Mouse (Mus musculus) forebrain, postnatal 0 days (tissue): ENCODE measurements around the gene Gm26965. TPM values are rescaled to one million over a fixed set of nuclear protein-coding genes. Genes with fewer than 3 reads are reported as not detected.
A peak's percentile ranks its signal among the peaks of the same experiment; 100 is the strongest.

Experiments used
- ATAC-seq: fragments of 200-750 bp; cut with Nextera tagmentation; 2 replicates; pipeline ENCODE4 v1.8.0; 2017; ENCODE audit warnings: mild to moderate bottlenecking, moderate library complexity
- DNase-seq: peaks from one replicate; pipeline ENCODE4 v3.0.0-alpha.2; 2015
- H3K27ac ChIP-seq: fragments of 300-500 bp; sonication (generic); 2 replicates; pipeline ENCODE4 v1.5.1; 2014; ENCODE audit warnings: low read depth, mild to moderate bottlenecking, antibody characterized with exemption, low read length, moderate library complexity, mixed read lengths
- H3K27me3 ChIP-seq: fragments of 300-500 bp; sonication (generic); 2 replicates; pipeline ENCODE4 v1.6.1; 2014; ENCODE audit warnings: mild to moderate bottlenecking, low read length, mixed read lengths; ENCODE audit not compliant: insufficient read depth
- H3K36me3 ChIP-seq: fragments of 300-500 bp; sonication (generic); 2 replicates; pipeline ENCODE4 v1.6.1; 2014; ENCODE audit warnings: mild to moderate bottlenecking, moderate library complexity; ENCODE audit not compliant: insufficient read depth
- H3K4me1 ChIP-seq: fragments of 300-500 bp; sonication (generic); 2 replicates; pipeline ENCODE4 v1.6.1; 2014; ENCODE audit warnings: antibody characterized with exemption; ENCODE audit not compliant: insufficient read depth
- H3K4me2 ChIP-seq: fragments of 300-500 bp; sonication (generic); 2 replicates; pipeline ENCODE4 v1.6.1; 2014; ENCODE audit warnings: low read depth, mild to moderate bottlenecking, moderate library complexity
- H3K4me3 ChIP-seq: fragments of 300-500 bp; sonication (generic); 2 replicates; pipeline ENCODE4 v1.5.1; 2014; ENCODE audit warnings: low read depth, low read length, mixed read lengths
- H3K9ac ChIP-seq: fragments of 300-500 bp; sonication (generic); 2 replicates; pipeline ENCODE4 v1.6.1; 2014; ENCODE audit warnings: mild to moderate bottlenecking
- H3K9me3 ChIP-seq: fragments of 300-500 bp; sonication (generic); 2 replicates; pipeline ENCODE4 v1.6.1; 2016; ENCODE audit warnings: low read length
- CTCF ChIP-seq: sonication (generic); IDR thresholded peaks from 2 replicates; pipeline ENCODE4 v1.5.1; 2016; ENCODE audit warnings: antibody characterized with exemption, control low read depth, low read depth
- WGBS: fragments of 180-500 bp; shearing (Covaris S2); extraction: QIAGEN DNeasy Blood & Tissue Kit; methylation state at CpG from one replicate; pipeline ENCODE4 v1.1.7; 2014; 5-methylcytosine and 5-hydroxymethylcytosine counted together
- polyA plus RNA-seq: library from polyadenylated mRNA; unstranded; fragments of >200 nt; fragmentation: Nextera tagmentation; extraction: Ambion mirVana; gene quantifications from 2 replicates; pipeline ENCODE4 v1.2.1, GENCODE M21; 2015
- total RNA-seq: library from RNA; depleted of rRNA; stranded (reverse); fragments of >200 nt; gene quantifications from 2 replicates; pipeline ENCODE4 v1.2.3, GENCODE M21; 2014; rRNA removed

Gene Gm26965
- 0.43 TPM in 1 of 2 replicates, not detected in the other for total RNA-seq
- polyA plus RNA-seq: 0.19 TPM in 1 of 2 replicates, not detected in the other

DNA sequence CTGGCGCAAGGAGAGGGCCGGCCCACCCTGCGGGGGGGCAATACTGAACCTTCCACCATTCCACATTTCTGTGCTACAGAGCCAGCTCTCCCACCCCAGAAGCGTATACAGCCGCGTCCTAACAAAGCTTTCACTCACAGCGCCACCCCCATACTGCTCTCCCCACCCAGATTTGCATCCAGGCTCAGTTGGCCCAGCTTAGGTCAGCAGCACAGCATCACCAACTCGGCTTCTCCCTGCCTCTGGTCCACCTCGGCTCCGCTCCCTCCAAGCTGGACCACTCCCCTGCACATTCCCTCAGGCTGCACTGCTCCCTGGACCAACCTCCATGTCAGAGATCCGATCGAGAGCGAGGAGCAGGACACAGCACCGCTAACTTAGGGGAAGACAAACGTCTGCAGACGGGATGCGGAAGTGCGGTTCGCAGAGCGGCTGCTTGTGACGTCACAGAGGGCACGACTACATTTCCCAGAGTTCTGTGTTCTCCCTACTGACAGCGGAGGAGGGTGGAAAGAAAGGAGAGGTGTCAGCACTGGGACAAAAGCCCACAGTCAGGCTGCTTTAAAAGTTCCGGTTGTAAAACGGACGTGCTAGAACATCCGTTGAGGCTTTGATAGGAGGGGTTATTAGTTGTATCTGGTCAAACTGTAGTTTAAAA is at the start of gene Gm26965, which contains the start of gene Zfp87:
Gene Gm26965, minus strand, starts transcription at position 399 of the 658 bp plus-strand sequence.
Gene Zfp87, minus strand, starts transcription at position 425 of the 658 bp plus-strand sequence.
- peak within 1 kb of the TSS; percentile 84 for H3K9ac ChIP-seq
- no peaks in the 10 kb centered on the region for H3K36me3 ChIP-seq
- ATAC-seq (peak; percentile 100), DNase-seq (peak; percentile 95)
- H3K4me1 ChIP-seq: peaks cover 13% of the 10 kb centered on the region
- 1% methylated on average over 27 of the region's 27 CpGs for WGBS
- H3K27ac ChIP-seq: peak within 1 kb of the TSS; percentile 84
- peak within 1 kb of the TSS; percentile 71 for H3K4me2 ChIP-seq
- TF ChIP-seq CTCF: no peak
- H3K4me3 ChIP-seq: peak within 1 kb of the TSS; percentile 88
- H3K9me3 ChIP-seq: no peaks in the 10 kb centered on the region
- no peaks in the 10 kb centered on the region for H3K27me3 ChIP-seq

- no peak for TF ChIP-seq CTCF
- Histone ChIP-seq H3K4me1 (no peaks in the 10 kb centered on the region), H3K36me3 (no peaks in the 10 kb centered on the region), H3K27me3 (no peaks in the 10 kb centered on the region), H3K27ac (no peak overlapping the region), H3K4me2 (no peak overlapping the region), H3K4me3 (no peak overlapping the region), H3K9me3 (0 out of 2 replicates have a peak, but pooled peaks cover 3% of the 10 kb centered on the region), H3K9ac (no peak overlapping the region)
- DNase-seq: no peak
- no peak for ATAC-seq
- 75% methylated on average over 5 of the region's 5 CpGs for WGBS
Measured at GRCm38 (mm10) chr13:67572591-67573189, 46.7 kb upstream of the Gm26965 start.

DNA sequence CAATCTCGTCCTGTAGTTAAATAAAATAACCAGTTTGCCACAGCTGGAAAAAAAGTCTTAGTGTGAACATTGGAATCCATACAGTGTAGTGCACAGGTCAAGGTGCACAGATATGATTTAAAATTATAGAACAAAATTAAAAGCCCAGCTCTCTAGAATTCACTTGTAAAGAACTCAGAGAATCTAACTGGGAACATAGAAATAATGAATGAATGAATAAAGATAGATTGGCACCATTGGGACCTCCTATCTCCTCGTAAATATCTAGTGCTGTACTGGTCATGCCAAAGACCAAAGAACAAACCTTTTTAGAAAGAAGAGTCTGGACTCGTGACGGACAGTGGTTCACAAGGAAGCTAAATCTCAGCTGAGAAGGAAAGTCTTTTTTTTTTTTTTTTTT is 27.8 kb upstream of the Gm26965 start, which contains the start of gene Zfp748:
Gene Zfp748, minus strand, starts transcription at position 101 of the 400 bp plus-strand sequence.
- 72% methylated on average over 4 of the region's 4 CpGs for WGBS
- peak within 1 kb of the TSS; percentile 74 for H3K4me3 ChIP-seq
- H3K9me3 ChIP-seq: no peaks in the 10 kb centered on the region
- H3K36me3 ChIP-seq: no peaks in the 10 kb centered on the region
- peak within 1 kb of the TSS; percentile 71 for H3K4me2 ChIP-seq
- ATAC-seq (no peak), DNase-seq (no peak)
- H3K4me1 ChIP-seq: peaks cover 17% of the 10 kb centered on the region
- H3K27me3 ChIP-seq: no peaks in the 10 kb centered on the region
- no peak for TF ChIP-seq CTCF
- H3K27ac ChIP-seq: peak within 1 kb of the TSS; percentile 84
- peak within 1 kb of the TSS; percentile 82 for H3K9ac ChIP-seq

- DNase-seq: peak; percentile 90
- no peaks in the 10 kb centered on the region for H3K27me3 ChIP-seq
- H3K4me3 ChIP-seq: peak overlapping the region; percentile 74
- peak overlapping the region; percentile 82 for H3K9ac ChIP-seq
- no peaks in the 10 kb centered on the region for H3K9me3 ChIP-seq
- peak overlapping the region; percentile 71 for H3K4me2 ChIP-seq
- peak overlapping the region; percentile 84 for H3K27ac ChIP-seq
- WGBS: under 1% methylated on average over 44 of the region's 44 CpGs
- peak; percentile 100 for ATAC-seq
- H3K36me3 ChIP-seq: no peaks in the 10 kb centered on the region
- peaks cover 17% of the 10 kb centered on the region for H3K4me1 ChIP-seq
- no peak for TF ChIP-seq CTCF
Measured at GRCm38 (mm10) chr13:67552505-67553346, 26.8 kb upstream of the Gm26965 start.

- Histone ChIP-seq H3K9me3 (no peaks in the 10 kb centered on the region), H3K36me3 (peaks cover 32% of the 10 kb centered on the region), H3K27me3 (no peaks in the 10 kb centered on the region), H3K4me2 (no peak overlapping the region), H3K9ac (no peak overlapping the region), H3K4me1 (peaks cover 3% of the 10 kb centered on the region; the same call in 1 of the 2 replicates), H3K4me3 (no peak overlapping the region), H3K27ac (no peak overlapping the region)
- no peak for DNase-seq
- 94% methylated on average over 1 of the region's 1 CpGs for WGBS
- TF ChIP-seq CTCF: no peak
- ATAC-seq: no peak
Measured at GRCm38 (mm10) chr13:67545941-67546340, 20.0 kb upstream of the Gm26965 start.

GRCm38 (mm10) chr13:67527049-67527730 is 1.2 kb upstream of the Gm26965 start:
- TF ChIP-seq CTCF: no peak

More at GRCm38 (mm10) chr13:67527049-67527730, 1.2 kb upstream of the Gm26965 start:
- H3K9ac ChIP-seq: no peak overlapping the region
- peaks cover 13% of the 10 kb centered on the region for H3K4me1 ChIP-seq
- DNase-seq (no peak), ATAC-seq (no peak)
- H3K9me3 ChIP-seq: no peaks in the 10 kb centered on the region
- 77% methylated on average over 3 of the region's 3 CpGs for WGBS
- H3K27ac ChIP-seq: no peak overlapping the region
- H3K36me3 ChIP-seq: no peaks in the 10 kb centered on the region
- H3K4me3 ChIP-seq: no peak overlapping the region
- H3K4me2 ChIP-seq: no peak overlapping the region
- H3K27me3 ChIP-seq: no peaks in the 10 kb centered on the region
